Mouse (Mus musculus) cerebellum, postnatal 14 days (tissue): ENCODE results near the gene Eif4e.
A peak's percentile ranks its signal among the peaks of the same experiment; 100 is the strongest.
"Not testable (repeated sequence)": the region's sequence is repeated elsewhere in the genome, so short reads cannot be mapped to it uniquely, and the experiment has no call there.

Experiments
- DNase-seq, 2 experiments: peaks; one replicate each; pipeline ENCODE4 v3.0.0; 2021; ENCODE audit warnings: mixed read lengths in 2 of 2

The Eif4e gene

GRCm38 (mm10) chr3:138519218-138519617, 6.8 kb upstream of the Eif4e start:
- DNase-seq = no peak

DNA sequence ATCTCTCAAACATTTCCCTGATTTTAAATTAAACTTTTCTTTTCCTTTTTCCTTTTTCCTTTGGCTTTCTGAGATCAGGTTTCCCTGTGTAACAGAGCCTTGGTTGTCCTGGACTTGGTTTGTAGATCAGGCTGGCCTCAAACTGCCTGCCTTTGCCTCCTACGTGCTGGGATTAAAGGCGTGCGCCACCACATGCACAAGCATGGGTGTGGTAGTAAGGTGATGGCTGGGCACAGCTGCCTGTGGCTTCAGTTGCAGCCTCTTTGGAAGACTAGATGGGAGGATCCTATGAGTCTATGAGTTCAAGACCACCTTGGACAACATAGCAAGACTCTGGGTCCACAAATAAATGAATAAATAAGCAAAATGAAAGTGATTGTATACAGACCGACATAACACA, 2.0 kb upstream of the Eif4e start:
- DNase-seq = no peak

GRCm38 (mm10) chr3:138525494-138525893, 485 bp upstream of the Eif4e start:
- no peak for DNase-seq

- peak; percentile 97 to 98 for DNase-seq
These were observed 1.1 kb downstream of the Eif4e start for GRCm38 (mm10) chr3:138526916-138527666.

DNA sequence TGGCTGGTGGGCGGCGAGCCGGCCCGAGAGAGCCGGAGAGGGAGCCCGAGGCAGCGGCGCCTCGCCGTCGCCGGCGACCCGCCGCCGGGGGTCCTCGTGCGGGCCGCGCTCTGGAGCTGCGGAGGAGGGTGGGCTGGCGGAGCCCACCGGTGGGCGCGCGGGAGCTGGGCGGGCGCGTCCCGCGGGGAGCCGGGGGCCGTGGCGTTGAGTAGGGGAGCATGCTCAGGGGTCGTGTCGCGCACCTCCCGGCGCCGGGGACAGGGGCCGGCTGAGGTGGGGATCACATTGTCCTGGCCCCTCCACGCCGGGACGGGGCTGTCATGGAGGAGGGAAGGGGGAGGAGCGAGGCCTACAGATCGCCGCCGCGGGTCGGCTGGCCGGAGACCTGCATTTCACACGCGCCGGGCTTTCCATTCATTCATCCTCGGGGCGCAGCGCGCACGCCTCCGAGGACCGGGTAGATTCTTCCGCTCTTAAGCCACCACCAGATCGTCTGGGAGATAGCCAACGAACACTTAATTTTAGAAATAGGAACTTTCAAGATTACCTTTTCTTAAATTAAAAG, 1.8 kb downstream of the Eif4e start:
- DNase-seq = peak; percentile 80 to 83

GRCm38 (mm10) chr3:138528265-138528664, 2.3 kb downstream of the Eif4e start:
- DNase-seq = no peak

DNA sequence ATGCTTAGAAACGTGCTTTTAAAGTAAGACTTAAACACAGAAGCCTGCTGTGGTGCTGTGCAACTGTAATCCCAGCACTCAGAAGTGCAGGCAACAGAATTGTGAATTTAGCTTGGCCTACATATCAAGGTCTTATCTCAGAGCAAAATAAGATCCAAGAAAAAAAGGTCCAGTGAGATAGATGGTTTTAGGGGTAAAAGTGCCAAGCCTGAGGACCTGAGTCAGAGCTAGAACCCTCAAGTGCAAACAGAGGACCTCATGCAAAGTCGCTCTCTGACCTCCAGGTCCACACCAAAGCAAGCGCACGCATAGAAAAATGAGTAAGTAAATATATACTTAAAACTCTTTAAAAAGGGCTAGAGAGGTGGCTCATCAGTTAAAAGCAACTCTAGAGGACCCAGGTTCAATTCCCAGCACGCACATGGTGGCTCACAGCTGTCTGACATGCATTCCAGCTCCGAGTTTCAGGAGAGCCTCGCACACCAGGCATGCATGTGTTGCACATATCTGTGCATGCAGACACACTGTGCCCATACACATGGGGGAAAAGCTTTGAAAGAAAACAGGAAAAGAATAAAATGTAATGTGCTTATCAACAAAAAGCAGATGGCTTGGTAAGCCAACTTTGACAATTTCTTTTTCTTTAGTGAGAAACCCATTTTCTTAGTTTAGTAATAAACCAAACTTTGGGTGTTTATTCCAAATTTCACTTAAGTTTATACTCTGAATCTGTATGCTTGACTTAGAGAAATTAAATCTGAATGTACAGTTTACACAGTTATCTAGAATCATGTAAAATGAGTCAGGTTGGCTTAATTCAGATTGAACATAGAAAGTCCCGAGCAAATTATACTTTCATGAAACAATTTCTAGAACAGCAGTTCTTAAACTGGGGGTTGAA, 4.8 kb downstream of the Eif4e start:
- no peak for DNase-seq

GRCm38 (mm10) chr3:138531479-138532181, 5.7 kb downstream of the Eif4e start:
- DNase-seq = no peak

- no peak for DNase-seq
These were observed 6.8 kb downstream of the Eif4e start for GRCm38 (mm10) chr3:138532764-138533163.

- DNase-seq = no peak
These were observed 10.1 kb downstream of the Eif4e start for GRCm38 (mm10) chr3:138536031-138536430.

DNA sequence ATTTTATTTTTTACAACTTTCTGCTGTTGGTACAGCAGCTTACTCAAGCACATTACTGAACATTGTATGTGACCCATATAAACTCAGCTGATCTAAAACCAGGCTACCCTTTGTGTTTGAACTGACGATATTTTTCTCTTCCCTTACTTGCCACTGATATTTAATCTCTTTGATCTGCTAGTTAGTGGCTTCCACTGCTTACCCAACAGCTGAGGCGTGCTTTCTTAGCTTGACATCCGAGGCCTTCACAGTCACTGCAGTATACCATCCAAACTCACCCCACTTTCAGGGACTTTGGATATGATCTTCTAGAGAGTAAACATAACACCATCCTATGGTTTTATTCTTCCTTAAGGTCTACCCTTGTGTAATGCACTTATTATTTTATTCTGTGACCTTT, 16.6 kb downstream of the Eif4e start:
- no peak for DNase-seq

DNA sequence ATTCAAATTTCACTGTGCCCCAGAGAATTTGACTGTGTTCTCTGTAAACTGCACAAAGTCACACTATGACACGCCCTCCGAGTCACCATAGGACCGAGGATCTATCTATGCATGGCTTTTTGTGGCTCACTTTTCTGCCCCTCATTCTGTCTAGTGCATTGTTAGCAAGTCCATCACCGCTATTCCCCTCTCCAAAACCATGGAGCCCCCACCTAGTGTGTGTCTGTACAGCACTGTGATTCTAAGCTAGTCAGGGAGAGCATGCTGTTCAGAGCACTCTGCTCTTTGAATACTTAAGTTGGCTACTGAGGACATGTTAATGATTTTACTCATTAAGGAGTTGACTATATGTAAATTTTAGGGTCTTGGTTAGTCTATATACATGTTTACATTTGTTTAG, 18.1 kb downstream of the Eif4e start:
- no peak for DNase-seq

GRCm38 (mm10) chr3:138546678-138547077, 20.7 kb downstream of the Eif4e start:
- DNase-seq = no peak

DNA sequence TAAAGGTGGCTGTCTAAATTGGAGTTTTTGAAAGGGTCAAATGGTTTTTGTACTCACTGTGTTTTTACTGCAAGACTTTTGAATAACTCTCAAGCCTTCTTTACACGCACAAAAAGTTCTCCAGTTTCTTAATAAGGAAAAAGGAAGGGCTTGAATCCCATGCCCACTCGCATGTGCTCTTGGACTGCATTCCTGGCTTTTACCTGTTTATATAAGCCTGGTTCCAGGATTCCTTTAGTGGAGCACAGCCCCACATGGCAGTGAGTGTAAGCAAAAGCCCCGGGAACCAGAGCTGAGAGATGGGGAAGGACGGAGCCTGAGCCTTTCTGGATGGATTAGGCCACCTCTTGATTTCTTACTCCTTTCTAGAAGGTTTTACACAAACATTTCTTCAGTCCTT, 23.1 kb downstream of the Eif4e start:
- no peak for DNase-seq

DNA sequence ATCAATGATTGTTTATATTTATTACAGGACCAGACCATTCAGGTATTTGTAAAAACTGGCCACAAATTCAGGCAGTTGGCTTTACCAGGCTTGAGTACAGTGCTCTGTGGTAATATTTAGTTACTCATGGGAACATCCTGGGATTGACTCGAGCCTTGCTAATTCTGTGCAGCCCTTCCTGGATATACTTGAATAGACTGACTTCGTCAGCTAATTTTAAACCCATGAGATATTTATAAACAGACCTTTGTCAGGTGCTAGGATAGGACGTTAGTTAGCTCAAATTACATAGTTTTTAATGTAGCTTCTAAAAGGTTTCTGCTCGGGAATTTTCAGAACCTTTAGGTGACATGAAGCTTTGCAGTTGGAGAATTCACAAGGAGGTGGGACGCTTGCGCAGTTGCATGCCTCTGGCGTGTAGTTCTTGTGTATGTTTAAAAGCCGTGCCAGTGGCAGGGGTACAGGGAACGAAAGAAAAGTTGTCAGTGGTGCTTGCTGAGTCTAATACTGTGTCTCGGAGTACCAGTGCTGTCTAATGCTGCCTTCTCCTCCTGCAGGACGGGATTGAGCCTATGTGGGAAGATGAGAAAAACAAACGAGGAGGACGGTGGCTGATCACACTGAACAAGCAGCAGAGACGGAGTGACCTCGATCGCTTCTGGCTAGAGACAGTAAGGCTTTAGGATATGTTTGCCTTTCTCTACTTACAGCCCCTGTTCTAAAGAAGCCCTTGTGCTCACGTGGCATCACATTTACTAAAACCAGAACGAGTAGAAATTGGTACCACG, 24.6 kb downstream of the Eif4e start:
- no peak for DNase-seq

DNA sequence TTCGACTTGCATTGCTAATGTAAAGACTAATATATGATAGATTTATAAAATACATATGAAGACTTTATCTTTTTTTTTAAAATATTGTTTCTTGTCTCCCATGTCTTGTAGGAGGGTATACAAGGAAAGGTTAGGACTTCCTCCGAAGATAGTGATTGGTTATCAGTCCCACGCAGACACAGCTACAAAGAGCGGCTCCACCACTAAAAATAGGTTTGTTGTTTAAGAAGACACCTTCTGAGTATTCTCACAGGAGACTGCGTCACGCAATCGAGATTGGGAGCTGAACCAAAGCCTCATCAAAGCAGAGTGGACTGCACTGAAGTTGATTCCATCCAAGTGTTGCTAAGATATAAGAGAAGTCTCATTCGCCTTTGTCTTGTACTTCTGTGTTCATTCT, 29.3 kb downstream of the Eif4e start:
- DNase-seq = not testable (repeated sequence)

GRCm38 (mm10) chr3:138558529-138558928, 32.5 kb downstream of the Eif4e start:
- peak; percentile 28 to 51 for DNase-seq

DNA sequence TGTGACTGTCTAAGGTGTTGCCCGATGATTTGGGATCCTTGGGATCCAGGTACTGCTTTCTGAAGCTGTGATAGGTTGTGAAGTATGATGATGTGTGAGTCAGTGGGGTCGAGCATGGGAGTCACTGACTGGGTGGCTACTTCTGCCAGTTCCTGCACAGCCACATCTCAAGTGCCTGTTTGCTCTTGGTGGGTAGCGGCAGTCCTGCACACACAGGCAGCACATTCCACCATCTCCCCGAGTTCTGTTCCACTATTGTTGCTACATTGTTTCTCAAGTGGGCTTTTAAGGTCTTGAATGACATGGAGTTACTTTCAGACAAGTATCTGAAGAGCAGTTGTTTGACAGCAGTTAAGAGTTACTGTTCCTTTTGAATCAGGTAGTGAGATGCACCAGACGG, 34.3 kb downstream of the Eif4e start:
- no peak for DNase-seq

GRCm38 (mm10) chr3:138560886-138561285, 34.9 kb downstream of the Eif4e start:
- DNase-seq = no peak

DNA sequence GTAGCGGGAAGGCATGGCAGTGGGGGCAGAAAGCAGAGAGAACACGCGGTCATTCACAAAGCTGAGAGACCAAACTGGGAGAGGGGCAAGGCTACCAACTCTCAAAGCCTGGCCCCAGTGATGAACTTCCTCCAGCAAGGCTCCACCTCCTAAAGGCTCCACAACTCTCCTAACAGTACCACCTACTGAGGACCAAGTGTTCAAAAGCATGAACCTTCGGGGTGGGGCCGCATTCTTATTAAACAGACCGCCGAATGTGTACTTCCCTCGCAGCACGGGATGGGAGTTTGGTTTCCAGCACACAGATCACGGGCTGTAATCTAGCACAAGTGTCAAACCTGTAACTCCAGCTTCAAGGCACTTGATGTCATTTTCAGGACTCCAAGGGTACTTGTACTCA, 52.9 kb downstream of the Eif4e start:
- no peak for DNase-seq

GRCm38 (mm10) chr3:138586213-138586612, 60.2 kb downstream of the Eif4e start:
- DNase-seq = no peak

DNA sequence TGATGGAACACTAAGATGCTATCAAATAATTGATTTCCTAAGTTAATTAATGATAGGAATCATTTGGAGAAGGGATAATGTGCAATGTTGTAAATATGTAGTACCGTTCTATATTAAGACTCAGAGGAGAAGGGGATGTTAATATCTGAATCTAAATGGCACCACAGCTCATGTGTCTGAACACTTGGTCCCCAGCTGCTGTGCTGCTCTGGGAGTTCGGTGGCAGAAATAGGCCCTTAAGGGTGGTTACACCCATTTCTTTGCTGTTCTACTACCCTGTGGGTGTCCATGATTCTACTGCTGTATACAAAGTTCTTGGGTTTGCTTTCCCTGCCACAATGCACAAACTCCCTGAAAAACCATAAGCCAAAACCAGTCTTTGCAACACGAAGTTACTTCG, 61.2 kb downstream of the Eif4e start:
- DNase-seq = no peak
